Mouse (Mus musculus) heart, postnatal 0 days (tissue): ENCODE measurements around the gene Igf2r. TPM values are rescaled to one million over a fixed set of nuclear protein-coding genes. Genes with fewer than 3 reads are reported as not detected.
"Not testable (repeated sequence)": the region's sequence is repeated elsewhere in the genome, so short reads cannot be mapped to it uniquely, and the experiment has no call there.

Experiments
- ATAC-seq: fragments of 200-750 bp; cut with Nextera tagmentation; 2 replicates; pipeline ENCODE4 v1.8.0; 2017; ENCODE audit warnings: low read depth, moderate number of reproducible peaks, moderate library complexity; ENCODE audit not compliant: insufficient read depth
- DNase-seq: peaks from one replicate; pipeline ENCODE4 v3.0.0-alpha.2; 2016; ENCODE audit warnings: low spot score
- H3K27ac ChIP-seq: fragments of 300-500 bp; sonication (generic); 2 replicates; pipeline ENCODE4 v1.5.1; 2014; ENCODE audit warnings: low read depth, mild to moderate bottlenecking
- H3K27me3 ChIP-seq: fragments of 300-500 bp; sonication (generic); 2 replicates; pipeline ENCODE4 v1.6.1; 2014; ENCODE audit warnings: low read length, mixed read lengths; ENCODE audit not compliant: control insufficient read depth, insufficient read depth
- H3K36me3 ChIP-seq: fragments of 300-500 bp; sonication (generic); replicated peaks from 2 replicates; pipeline ENCODE4 v1.6.1; 2014; ENCODE audit warnings: low read length, mixed read lengths; ENCODE audit not compliant: control insufficient read depth, insufficient read depth
- H3K4me1 ChIP-seq: fragments of 300-500 bp; sonication (generic); 2 replicates; pipeline ENCODE4 v1.6.1; 2014; ENCODE audit warnings: antibody characterized with exemption; ENCODE audit not compliant: control insufficient read depth, insufficient read depth
- H3K4me2 ChIP-seq: fragments of 300-500 bp; sonication (generic); 2 replicates; pipeline ENCODE4 v1.6.1; 2014; ENCODE audit warnings: low read depth, mild to moderate bottlenecking, low read length, moderate library complexity
- H3K4me3 ChIP-seq: fragments of 300-500 bp; sonication (generic); 2 replicates; pipeline ENCODE4 v1.5.1; 2014; ENCODE audit warnings: low read depth, low read length
- H3K9ac ChIP-seq: fragments of 300-500 bp; sonication (generic); replicated peaks from 2 replicates; pipeline ENCODE4 v1.6.1; 2014; ENCODE audit warnings: low read depth, low read length, mixed read lengths
- H3K9me3 ChIP-seq: fragments of 300-500 bp; sonication (generic); replicated peaks from 2 replicates; pipeline ENCODE4 v1.6.1; 2016; ENCODE audit warnings: low read length; ENCODE audit not compliant: control insufficient read depth
- CTCF ChIP-seq: IDR thresholded peaks from 2 replicates; pipeline ENCODE4 v1.5.1; 2016; ENCODE audit warnings: antibody characterized with exemption, control low read depth, low read depth
- EP300 ChIP-seq: IDR thresholded peaks from 2 replicates; pipeline ENCODE4 v1.6.1; 2016; ENCODE audit warnings: antibody characterized with exemption, low read depth
- WGBS: fragments of 180-500 bp; shearing (Covaris S2); extraction: QIAGEN DNeasy Blood & Tissue Kit; methylation state at CpG from one replicate; pipeline ENCODE4 v1.1.7; 2014; 5-methylcytosine and 5-hydroxymethylcytosine counted together
- polyA plus RNA-seq: library from polyadenylated mRNA; unstranded; fragments of >200 nt; fragmentation: Nextera tagmentation; extraction: Ambion mirVana; gene quantifications from 2 replicates; pipeline ENCODE4 v1.2.1, GENCODE M21; 2015
- total RNA-seq: library from RNA; depleted of rRNA; stranded (reverse); fragments of >200 nt; gene quantifications from 2 replicates; pipeline ENCODE4 v1.2.3, GENCODE M21; 2014; ENCODE audit warnings: low replicate concordance

Igf2r gene
- total and polyA plus RNA-seq, 2 experiments from 2014 or later = 59.9 to 424 TPM

DNA sequence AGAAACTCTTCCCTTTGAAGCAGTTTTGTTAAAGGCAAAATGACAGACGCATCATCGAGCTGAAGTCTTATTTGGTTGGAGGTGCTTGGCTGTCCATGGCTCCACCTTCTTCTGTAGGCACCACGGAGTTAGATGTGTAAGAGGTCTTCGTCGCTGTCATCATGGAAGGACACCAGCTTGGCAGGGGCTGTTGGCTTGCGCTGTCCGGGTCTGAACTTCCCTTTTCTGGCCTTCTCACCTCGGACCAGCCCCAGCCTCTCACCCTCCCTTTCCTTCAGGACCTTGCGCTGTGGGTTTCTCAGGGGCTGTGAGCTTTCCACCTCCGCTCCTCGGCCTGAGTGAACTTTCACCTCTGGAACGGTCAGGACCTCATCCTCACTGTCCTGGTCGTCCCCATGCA, 85.9 kb downstream of the Igf2r start:
- no peak overlapping the region for H3K9ac ChIP-seq
- TF ChIP-seq CTCF = no peak
- TF ChIP-seq EP300 = no peak
- H3K4me2 ChIP-seq = no peak overlapping the region
- H3K27me3 ChIP-seq = no peaks in the 10 kb centered on the region
- H3K4me1 ChIP-seq = 0 out of 2 replicates have a peak, but pooled peaks cover 5% of the 10 kb centered on the region
- no peak for ATAC-seq
- no peak overlapping the region for H3K4me3 ChIP-seq
- no peak for DNase-seq
- WGBS = 84% methylated on average over 13 of the region's 13 CpGs
- H3K9me3 ChIP-seq = 0 out of 2 replicates have a peak, but pooled peaks cover 6% of the 10 kb centered on the region
- H3K36me3 ChIP-seq = peaks cover 84% of the 10 kb centered on the region
- no peak overlapping the region for H3K27ac ChIP-seq

DNA sequence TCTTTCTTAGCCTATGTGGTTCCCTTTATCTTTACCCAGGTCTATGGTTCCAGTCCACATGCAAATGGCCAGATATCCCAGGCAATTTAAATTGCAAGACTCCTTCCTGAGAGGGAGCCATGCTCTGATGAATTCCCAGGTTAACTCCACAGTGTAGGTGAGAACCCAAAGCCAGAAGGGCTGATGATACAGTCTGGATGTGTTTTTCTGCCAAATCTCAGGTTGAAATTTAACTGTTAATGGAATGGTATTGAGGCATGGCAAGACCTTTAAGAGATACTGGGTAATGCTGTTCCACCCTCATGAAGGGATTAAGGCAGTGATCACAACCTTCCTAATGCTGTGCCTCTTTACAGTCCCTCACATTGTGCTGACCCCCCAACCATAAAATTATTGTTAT, 91.2 kb downstream of the Igf2r start:
- Histone ChIP-seq H3K9ac (no peak overlapping the region), H3K9me3 (0 out of 2 replicates have a peak, but pooled peaks cover 6% of the 10 kb centered on the region), H3K27me3 (no peaks in the 10 kb centered on the region), H3K4me2 (no peak overlapping the region), H3K4me1 (no peaks in the 10 kb centered on the region), H3K27ac (no peak overlapping the region), H3K4me3 (no peak overlapping the region), H3K36me3 (peaks cover 30% of the 10 kb centered on the region)
- no peak for ATAC-seq
- no peak for TF ChIP-seq EP300
- no peak for TF ChIP-seq CTCF
- no peak for DNase-seq

GRCm38 (mm10) chr17:12677139-12677538, 92.3 kb downstream of the Igf2r start:
- Histone ChIP-seq H3K4me3 (no peak overlapping the region), H3K36me3 (peaks cover 19% of the 10 kb centered on the region), H3K9ac (no peak overlapping the region), H3K27me3 (no peaks in the 10 kb centered on the region), H3K27ac (no peak overlapping the region), H3K4me1 (no peaks in the 10 kb centered on the region), H3K9me3 (0 out of 2 replicates have a peak, but pooled peaks cover 6% of the 10 kb centered on the region), H3K4me2 (no peak overlapping the region)
- ATAC-seq = no peak
- DNase-seq = no peak
- TF ChIP-seq CTCF (no peak), EP300 (no peak)

- Histone ChIP-seq H3K27me3 (no peaks in the 10 kb centered on the region), H3K4me1 (no peaks in the 10 kb centered on the region), H3K9ac (no peak within 1 kb of the TSS), H3K4me3 (no peak within 1 kb of the TSS), H3K27ac (no peak within 1 kb of the TSS), H3K4me2 (no peak within 1 kb of the TSS), H3K9me3 (0 out of 2 replicates have a peak, but pooled peaks cover 6% of the 10 kb centered on the region), H3K36me3 (0 out of 2 replicates have a peak, but pooled peaks cover 6% of the 10 kb centered on the region)
- ATAC-seq (no peak), DNase-seq (no peak)
- no peak for TF ChIP-seq CTCF
- no peak for TF ChIP-seq EP300
- 72% methylated on average over 7 of the region's 7 CpGs for WGBS
Measured at GRCm38 (mm10) chr17:12675646-12676045, 93.8 kb downstream of the Igf2r start, which contains the start of gene Slc22a1. Gene Slc22a1, minus strand, starts transcription at chr17:12675829.

- DNase-seq, H3K4me1 ChIP-seq, H3K27ac ChIP-seq, H3K27me3 ChIP-seq, H3K4me3 ChIP-seq, H3K4me2 ChIP-seq, H3K36me3 ChIP-seq, H3K9me3 ChIP-seq, H3K9ac ChIP-seq, ATAC-seq: not testable (repeated sequence)
- WGBS = 71% methylated on average over 7 of the region's 7 CpGs
Measured at GRCm38 (mm10) chr17:12674980-12675379, 94.5 kb downstream of the Igf2r start.

GRCm38 (mm10) chr17:12673871-12674270, 95.6 kb downstream of the Igf2r start:
- Histone ChIP-seq H3K4me3 (no peak overlapping the region), H3K9ac (no peak overlapping the region), H3K9me3 (no peaks in the 10 kb centered on the region), H3K4me2 (no peak overlapping the region), H3K4me1 (peaks cover 6% of the 10 kb centered on the region), H3K27me3 (no peaks in the 10 kb centered on the region), H3K36me3 (no peaks in the 10 kb centered on the region), H3K27ac (no peak overlapping the region)
- DNase-seq (no peak), ATAC-seq (no peak)
- WGBS = 55% methylated on average over 3 of the region's 3 CpGs
- TF ChIP-seq CTCF (no peak), EP300 (no peak)
